Mouse (Mus musculus) hindbrain, embryonic 15.5 days (tissue): ENCODE results near the gene Ankfn1. TPM values are rescaled to one million over a fixed set of nuclear protein-coding genes. Genes with fewer than 3 reads are reported as not detected.

Source experiments
- polyA plus RNA-seq: library from polyadenylated mRNA; unstranded; fragments of >200 nt; fragmentation: Nextera tagmentation; extraction: Ambion mirVana; gene quantifications from 2 replicates; pipeline ENCODE4 v1.2.1, GENCODE M21; 2015

Gene Ankfn1
- polyA plus RNA-seq, 1 experiment from 2014 or later = 4.2 TPM

Other genes starting within 250 kb of the Ankfn1 start
- gene Pctp, start 225.2 kb upstream of the Ankfn1 start, polyA plus RNA-seq = 1.5 and 1.6 TPM in 2 replicates